Mouse (Mus musculus) adrenal gland, adult 8-10 months (tissue): ENCODE data around the gene Ceacam20. TPM values are rescaled to one million over a fixed set of nuclear protein-coding genes. Genes with fewer than 3 reads are reported as not detected.
"Not testable (repeated sequence)": the region's sequence is repeated elsewhere in the genome, so short reads cannot be mapped to it uniquely, and the experiment has no call there.

Experiments used
- DNase-seq: peaks from one replicate; pipeline ENCODE4 v3.0.0; 2022
- total RNA-seq, 4 experiments: library from RNA; stranded (reverse); gene quantifications; 2 replicates each; pipeline ENCODE4 v1.2.4; 2022

Ceacam20 gene
- total RNA-seq, 4 experiments from 2014 or later: not detected

DNA sequence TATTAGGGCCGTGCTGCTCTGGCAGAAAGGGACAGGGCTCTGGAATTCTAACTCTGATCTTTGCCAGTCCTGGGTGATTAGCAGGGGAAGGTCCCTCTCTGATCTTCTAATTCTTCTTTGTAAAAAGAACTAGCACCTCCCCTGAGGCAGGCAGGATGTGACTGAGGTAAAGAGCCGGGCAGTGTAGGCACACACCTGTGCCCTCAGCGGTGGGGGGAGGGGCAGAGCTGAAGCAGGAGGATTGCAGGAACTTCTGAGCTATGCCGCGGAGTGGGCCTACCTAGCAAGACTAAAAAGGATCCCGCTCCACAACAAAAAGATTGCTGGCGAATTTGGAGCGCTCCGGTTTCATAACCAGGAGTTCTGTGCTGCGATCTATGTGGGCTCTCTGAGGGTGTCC is 15.2 kb upstream of the Ceacam20 start:
- DNase-seq: no peak

DNA sequence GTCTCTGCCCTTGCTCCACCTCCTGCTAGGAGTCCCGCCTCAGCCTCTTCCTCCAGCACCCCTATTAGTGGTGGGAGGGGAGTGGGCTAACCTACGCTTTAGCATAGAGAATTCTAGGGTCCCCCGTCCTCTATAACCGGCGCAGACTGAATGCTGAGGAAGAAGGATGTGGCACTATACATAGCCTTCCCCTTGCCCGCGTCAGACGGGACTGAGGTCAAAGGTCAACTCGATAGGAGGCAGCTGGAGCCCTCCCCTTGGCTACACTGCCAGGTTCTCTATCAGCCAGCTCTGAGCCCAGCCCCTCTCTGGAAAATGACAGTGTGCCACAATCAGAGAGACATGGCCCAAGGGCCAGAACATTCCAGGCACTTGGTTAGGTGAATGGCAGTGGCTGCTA is 14.6 kb upstream of the Ceacam20 start, which contains the start of gene Igsf23:
Gene Igsf23, minus strand, starts transcription at position 168 of the 400 bp plus-strand sequence.
- DNase-seq: no peak

DNA sequence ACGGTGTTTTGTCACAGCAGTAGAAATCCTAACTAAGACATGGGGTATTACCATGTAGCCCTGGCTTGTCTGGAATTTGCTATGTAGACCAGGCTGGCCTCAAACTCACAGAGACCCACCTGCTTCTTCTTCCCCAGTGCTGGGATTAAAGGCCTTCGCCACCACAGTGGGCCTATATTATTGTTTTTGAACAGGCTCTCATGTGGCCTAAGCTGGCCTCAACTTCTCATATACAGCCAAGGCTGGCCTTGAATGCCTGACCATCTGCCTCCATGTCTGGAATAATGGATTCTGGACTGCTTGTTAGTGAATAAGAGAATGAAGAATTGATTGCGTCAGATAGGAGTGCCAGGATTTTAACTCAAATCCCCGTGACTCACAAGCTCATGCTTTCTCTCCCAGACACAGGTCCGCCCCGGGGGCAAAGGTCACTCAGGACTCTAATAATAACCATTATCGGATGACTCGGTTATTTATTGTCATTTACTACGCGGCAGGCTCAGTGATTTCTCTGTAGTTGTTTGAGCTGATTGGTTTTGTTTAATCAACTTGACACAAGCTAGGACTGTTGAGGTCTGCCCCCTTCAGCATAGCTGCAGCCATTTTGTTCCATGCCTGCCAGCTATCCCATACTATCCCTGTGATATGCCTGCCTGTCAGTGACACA is 12.8 kb upstream of the Ceacam20 start:
- DNase-seq: peak; percentile 48

DNA sequence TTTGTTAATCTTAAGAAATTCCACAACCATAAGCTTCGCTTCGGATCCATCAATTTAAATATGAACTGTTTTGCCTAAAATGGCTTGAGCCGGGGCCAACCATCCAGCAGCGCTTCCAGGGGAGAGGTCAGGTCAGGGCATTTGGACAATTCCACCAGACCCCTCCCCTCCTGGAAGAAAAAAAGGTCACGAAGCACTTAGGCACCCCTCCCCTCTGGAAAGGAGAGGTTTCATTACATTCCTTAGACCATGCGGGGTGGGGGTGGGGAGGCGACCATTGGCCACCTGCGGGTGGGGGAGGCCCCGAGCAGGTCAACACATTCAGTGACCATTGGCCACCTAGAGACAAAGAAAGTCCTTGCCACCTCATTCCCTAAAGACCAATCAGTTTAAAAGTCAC is 12.2 kb upstream of the Ceacam20 start:
- DNase-seq: no peak

GRCm38 (mm10) chr7:19955861-19956260 is 9.4 kb upstream of the Ceacam20 start:
- DNase-seq: no peak

GRCm38 (mm10) chr7:19956341-19956781 is 8.9 kb upstream of the Ceacam20 start:
- DNase-seq: peak; percentile 82

GRCm38 (mm10) chr7:19962423-19962822 is 2.8 kb upstream of the Ceacam20 start:
- DNase-seq: no peak

DNA sequence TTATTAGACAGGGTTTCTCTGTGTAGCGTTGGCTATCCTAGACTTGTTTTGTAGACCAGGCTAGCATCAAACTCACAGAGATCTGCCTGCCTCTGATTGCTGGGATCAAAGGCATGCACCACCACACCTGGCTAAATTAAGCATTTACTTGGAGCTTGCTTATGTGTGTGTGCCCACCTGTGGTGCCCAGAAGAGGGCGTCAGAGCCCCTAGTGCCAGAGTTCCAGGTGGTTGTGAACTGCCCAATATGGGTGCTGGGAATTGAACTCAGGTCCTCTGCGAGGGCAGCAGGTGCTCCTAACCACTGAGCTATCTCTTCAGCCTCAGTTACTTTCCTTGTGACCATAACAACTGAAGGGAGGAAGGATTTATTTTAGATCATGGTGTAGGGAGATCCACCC is 3.9 kb downstream of the Ceacam20 start:
- DNase-seq: no peak

DNA sequence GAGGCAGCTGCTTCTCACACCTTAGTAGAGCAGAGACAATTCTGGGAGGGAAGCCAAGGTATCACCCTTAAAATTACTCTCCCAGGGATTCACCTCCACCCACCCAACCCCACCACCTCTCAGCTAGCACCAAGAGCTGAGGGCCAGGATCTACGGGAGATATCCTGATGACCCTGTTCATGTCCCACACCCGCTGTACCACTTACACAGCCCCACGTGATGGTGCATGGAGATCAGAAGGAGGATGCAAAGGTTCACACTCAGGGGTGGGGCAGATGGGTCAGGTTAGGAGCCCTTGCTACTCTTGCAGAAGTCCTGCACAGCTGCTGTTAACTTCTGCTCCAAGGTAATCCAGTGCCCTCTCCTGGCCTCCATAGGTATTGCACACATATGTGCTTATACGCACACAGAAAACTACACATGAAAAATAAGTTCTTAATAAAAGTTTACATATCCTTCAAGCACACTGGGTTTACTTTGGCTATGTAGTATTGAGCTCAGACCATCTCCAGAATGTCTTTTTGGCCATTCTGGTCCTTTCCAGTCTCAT is 4.4 kb downstream of the Ceacam20 start:
- DNase-seq: no peak

GRCm38 (mm10) chr7:19970196-19970595 is 5.0 kb downstream of the Ceacam20 start:
- DNase-seq: no peak

- DNase-seq: no peak
Measured at GRCm38 (mm10) chr7:19971516-19971915, 6.3 kb downstream of the Ceacam20 start.

- not testable (repeated sequence) for DNase-seq
Measured at GRCm38 (mm10) chr7:19991165-19991564, 26.0 kb downstream of the Ceacam20 start, which contains the start of gene Nlrp9b. Gene Nlrp9b, plus strand, starts transcription at chr7:19991465.

DNA sequence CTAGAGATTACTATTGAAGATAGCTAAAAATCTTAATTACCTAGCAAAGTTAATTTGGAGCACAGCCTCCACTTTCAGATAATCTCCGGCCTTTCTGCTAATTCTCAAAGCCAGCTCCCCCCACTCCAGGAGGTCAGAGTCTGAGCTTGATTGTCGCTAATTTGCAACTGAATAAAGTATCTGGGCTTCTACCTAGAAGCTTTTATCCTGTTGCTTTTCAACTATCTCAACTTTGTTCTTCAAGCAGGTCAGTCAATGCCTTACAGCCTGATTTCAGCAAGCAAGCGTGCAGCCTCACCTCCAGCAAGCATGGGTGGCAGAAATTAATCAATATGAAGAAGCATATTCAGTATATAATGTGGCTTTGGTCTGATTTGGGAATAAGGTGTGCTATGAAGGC is 31.5 kb downstream of the Ceacam20 start:
- not testable (repeated sequence) for DNase-seq

GRCm38 (mm10) chr7:20009987-20010386 is 44.8 kb downstream of the Ceacam20 start:
- no peak for DNase-seq

Other genes with a start within 250 kb of the Ceacam20 start
- 100 to 1,000 TPM; 119 to 134 (median 125) TPM for gene Tomm40, start 250.0 kb upstream of the Ceacam20 start, total RNA-seq
- gene Nectin2, start 214.9 kb upstream of the Ceacam20 start, total RNA-seq: 100 to 1,000 TPM in 1 of 4 experiments, 10 to 100 TPM in 3; 72.1 to 116 (median 88.9) TPM
- gene Bcam, start 194.4 kb upstream of the Ceacam20 start, total RNA-seq: 10 to 100 TPM; 50.3 to 63.5 (median 55.3) TPM
- under 1 TPM in 1 of 4 experiments, not detected in 3; 0.43 TPM for gene Cblc, start 168.6 kb upstream of the Ceacam20 start, total RNA-seq
- gene Bcl3, start 142.6 kb upstream of the Ceacam20 start, total RNA-seq: 10 to 100 TPM; 16.5 to 23.4 (median 21.9) TPM
- under 1 TPM in 2 of 4 experiments, not detected in 2; 0.28 to 0.35 TPM for gene Gm19345, start 113.4 kb upstream of the Ceacam20 start, total RNA-seq
- gene Ceacam16, start 104.1 kb upstream of the Ceacam20 start, total RNA-seq: under 1 TPM in 1 of 4 experiments, not detected in 3; 0.31 TPM
- gene Ceacam19, start 77.4 kb upstream of the Ceacam20 start, total RNA-seq: not detected
- gene Pvr, start 44.3 kb upstream of the Ceacam20 start, total RNA-seq: 10 to 100 TPM; 20.6 to 34.2 (median 24.5) TPM
- gene Igsf23, start 14.7 kb upstream of the Ceacam20 start, total RNA-seq: not detected
- gene Nlrp9b, start 26.1 kb downstream of the Ceacam20 start, total RNA-seq: not detected
- not detected for gene Vmn1r91, start 134.3 kb downstream of the Ceacam20 start, total RNA-seq
- gene Gm16442, start 157.2 kb downstream of the Ceacam20 start, total RNA-seq: not detected
- not detected for gene Vmn1r93, start 173.7 kb downstream of the Ceacam20 start, total RNA-seq
- gene Vmn1r94, start 203.0 kb downstream of the Ceacam20 start, total RNA-seq: not detected
- gene Vmn1r95, start 228.3 kb downstream of the Ceacam20 start, total RNA-seq: not detected
- gene Gm6164, start 240.2 kb downstream of the Ceacam20 start, total RNA-seq: not detected